Mouse (Mus musculus) limb, embryonic 14.5 days (tissue): Measurements from ENCODE around the gene Cblb. TPM values are rescaled to one million over a fixed set of nuclear protein-coding genes. Genes with fewer than 3 reads are reported as not detected.

Experiments used
- ATAC-seq: fragments of 200-750 bp; cut with Nextera tagmentation; 2 replicates; pipeline ENCODE4 v1.8.0; 2017; ENCODE audit warnings: low read depth, moderate number of reproducible peaks, moderate TSS enrichment; ENCODE audit not compliant: low FRiP score
- DNase-seq: peaks from one replicate; pipeline ENCODE4 v3.0.0-alpha.2; 2015; ENCODE audit warnings: low spot score
- H3K27ac ChIP-seq: fragments of 300-500 bp; sonication (generic); replicated peaks from 2 replicates; pipeline ENCODE4 v1.5.1; 2014; ENCODE audit warnings: low read depth, mild to moderate bottlenecking, low read length, moderate library complexity, mixed read lengths
- H3K27me3 ChIP-seq: fragments of 300-500 bp; sonication (generic); 2 replicates; pipeline ENCODE4 v1.6.1; 2014; ENCODE audit warnings: low read length, mixed read lengths; ENCODE audit not compliant: control insufficient read depth, insufficient read depth
- H3K36me3 ChIP-seq: fragments of 300-500 bp; sonication (generic); 2 replicates; pipeline ENCODE4 v1.6.1; 2014; ENCODE audit warnings: mild to moderate bottlenecking, low read length, moderate library complexity, mixed read lengths; ENCODE audit not compliant: control insufficient read depth, insufficient read depth
- H3K4me1 ChIP-seq: fragments of 300-500 bp; sonication (generic); 2 replicates; pipeline ENCODE4 v1.6.1; 2014; ENCODE audit warnings: antibody characterized with exemption, low read length, mixed read lengths; ENCODE audit not compliant: control insufficient read depth, insufficient read depth
- H3K4me2 ChIP-seq: fragments of 300-500 bp; sonication (generic); replicated peaks from 2 replicates; pipeline ENCODE4 v1.6.1; 2014; ENCODE audit warnings: low read depth, mild to moderate bottlenecking, low read length, moderate library complexity; ENCODE audit not compliant: severe bottlenecking
- H3K4me3 ChIP-seq: fragments of 300-500 bp; sonication (generic); replicated peaks from 2 replicates; pipeline ENCODE4 v1.5.1; 2014; ENCODE audit warnings: low read length
- H3K9ac ChIP-seq: fragments of 300-500 bp; sonication (generic); 2 replicates; pipeline ENCODE4 v1.6.1; 2014; ENCODE audit warnings: mild to moderate bottlenecking, low read depth, low read length, moderate library complexity; ENCODE audit not compliant: severe bottlenecking
- H3K9me3 ChIP-seq: fragments of 300-500 bp; sonication (generic); 2 replicates; pipeline ENCODE4 v1.6.1; 2016; ENCODE audit warnings: low read length; ENCODE audit not compliant: control insufficient read depth
- POLR2A ChIP-seq: fragments of 200-500 bp; IDR thresholded peaks from 2 replicates; pipeline ENCODE4 v1.8.0; 2012; ENCODE audit warnings: inconsistent platforms, mild to moderate bottlenecking, moderate library complexity, borderline replicate concordance; ENCODE audit not compliant: insufficient read depth, insufficient read length; ENCODE audit errors: extremely low read depth
- WGBS: fragments of 180-500 bp; shearing (Covaris S2); extraction: QIAGEN DNeasy Blood & Tissue Kit; methylation state at CpG from one replicate; pipeline ENCODE4 v1.1.7; 2014; 5-methylcytosine and 5-hydroxymethylcytosine counted together
- polyA plus RNA-seq, 2 experiments: library from polyadenylated mRNA; depleted of rRNA in 1 of 2; stranded (reverse) in 1 of 2; unstranded in 1 of 2; fragments of >200 nt; fragmentation: Nextera tagmentation in 1 of 2; extraction: Ambion mirVana in 1 of 2; gene quantifications; 2 replicates each; pipeline versions ENCODE4 v1.2.1 to v1.2.3; 2012 to 2014

The Cblb gene
- polyA plus RNA-seq, 2 experiments = 16.9 to 23.7 TPM

GRCm38 (mm10) chr16:52044985-52045384 is 14.0 kb downstream of the Cblb start:
- ATAC-seq (no peak), DNase-seq (no peak)
- Histone ChIP-seq H3K4me2 (no peak overlapping the region), H3K27me3 (no peaks in the 10 kb centered on the region), H3K4me1 (peaks cover 9% of the 10 kb centered on the region; the same call in 1 of the 2 replicates), H3K4me3 (no peak overlapping the region), H3K9ac (no peak overlapping the region), H3K27ac (no peak overlapping the region), H3K36me3 (peaks cover 24% of the 10 kb centered on the region), H3K9me3 (no peaks in the 10 kb centered on the region)
- WGBS = 86% methylated on average over 4 of the region's 4 CpGs
- TF ChIP-seq POLR2A = no peak

- Histone ChIP-seq H3K36me3 (peaks cover 27% of the 10 kb centered on the region), H3K9ac (no peak overlapping the region), H3K27ac (no peak overlapping the region), H3K27me3 (no peaks in the 10 kb centered on the region), H3K4me2 (no peak overlapping the region), H3K9me3 (no peaks in the 10 kb centered on the region), H3K4me1 (0 out of 2 replicates have a peak, but pooled peaks cover 7% of the 10 kb centered on the region), H3K4me3 (no peak overlapping the region)
- no peak for TF ChIP-seq POLR2A
- ATAC-seq (no peak), DNase-seq (no peak)
- WGBS = 90% methylated on average over 4 of the region's 4 CpGs
Measured at GRCm38 (mm10) chr16:52046464-52046863, 15.4 kb downstream of the Cblb start.

GRCm38 (mm10) chr16:52051106-52051505 is 20.1 kb downstream of the Cblb start:
- 85% methylated on average over 8 of the region's 8 CpGs for WGBS
- Histone ChIP-seq H3K4me1 (0 out of 2 replicates have a peak, but pooled peaks cover 3% of the 10 kb centered on the region), H3K9me3 (no peaks in the 10 kb centered on the region), H3K27me3 (no peaks in the 10 kb centered on the region), H3K27ac (no peak overlapping the region), H3K4me3 (no peak overlapping the region), H3K9ac (no peak overlapping the region), H3K36me3 (peaks cover 27% of the 10 kb centered on the region), H3K4me2 (no peak overlapping the region)
- TF ChIP-seq POLR2A = no peak
- ATAC-seq = no peak
- no peak for DNase-seq

- no peak for TF ChIP-seq POLR2A
- no peaks in the 10 kb centered on the region for H3K9me3 ChIP-seq
- 0 out of 2 replicates have a peak, but pooled peaks cover 3% of the 10 kb centered on the region for H3K4me1 ChIP-seq
- peaks cover 21% of the 10 kb centered on the region for H3K36me3 ChIP-seq
- DNase-seq (no peak), ATAC-seq (no peak)
- H3K4me3 ChIP-seq = no peak overlapping the region
- no peak overlapping the region for H3K4me2 ChIP-seq
- H3K9ac ChIP-seq = no peak overlapping the region
- H3K27me3 ChIP-seq = no peaks in the 10 kb centered on the region
- WGBS = 55% methylated on average over 5 of the region's 5 CpGs
- H3K27ac ChIP-seq = no peak overlapping the region
Measured at GRCm38 (mm10) chr16:52052734-52053133, 21.7 kb downstream of the Cblb start.

GRCm38 (mm10) chr16:52055236-52055635 is 24.2 kb downstream of the Cblb start:
- Histone ChIP-seq H3K4me3 (no peak overlapping the region), H3K36me3 (0 out of 2 replicates have a peak, but pooled peaks cover 3% of the 10 kb centered on the region), H3K4me1 (peaks cover 8% of the 10 kb centered on the region; the same call in 1 of the 2 replicates), H3K9ac (no peak overlapping the region), H3K9me3 (no peaks in the 10 kb centered on the region), H3K27ac (no peak overlapping the region), H3K27me3 (no peaks in the 10 kb centered on the region), H3K4me2 (no peak overlapping the region)
- WGBS = 84% methylated on average over 3 of the region's 3 CpGs
- DNase-seq = no peak
- no peak for TF ChIP-seq POLR2A
- no peak for ATAC-seq

- Histone ChIP-seq H3K4me3 (no peak overlapping the region), H3K4me2 (no peak overlapping the region), H3K27me3 (no peaks in the 10 kb centered on the region), H3K27ac (no peak overlapping the region), H3K36me3 (no peaks in the 10 kb centered on the region), H3K9ac (no peak overlapping the region), H3K9me3 (no peaks in the 10 kb centered on the region), H3K4me1 (peaks cover 17% of the 10 kb centered on the region; the same call in 1 of the 2 replicates)
- 35% methylated on average over 4 of the region's 4 CpGs for WGBS
- ATAC-seq = no peak
- DNase-seq = no peak
- TF ChIP-seq POLR2A = no peak
Measured at GRCm38 (mm10) chr16:52056164-52056563, 25.1 kb downstream of the Cblb start.
